Mouse (Mus musculus): ENCODE results near the gene Amy2a4.
"Not testable (repeated sequence)": the region's sequence is repeated elsewhere in the genome, so short reads cannot be mapped to it uniquely, and the experiment has no call there.

- not testable (repeated sequence) for TF ChIP-seq CTCF (IDR thresholded peaks at IDR 0.05; ENCODE audit: borderline replicate concordance, control insufficient read depth, extremely low read depth, insufficient read depth, low read length, poor library complexity); POLR2A (IDR thresholded peaks at IDR 0.05; ENCODE audit: control insufficient read depth, extremely low read depth, insufficient read depth, low read length, poor library complexity)
These were observed 32.7 kb upstream of the Amy2a4 start, which contains the start of gene Amy2a3 for GRCm38 (mm10) chr3:113323952-113324351.
